25 mouse cellular contexts compared by ENCODE assay signal in genomic region chr2:102704781-102705180, GRCm38 (mm10). TPM values are rescaled to one million over a fixed set of nuclear protein-coding genes. Genes with fewer than 3 reads are reported as not detected.
DNase-seq lines count a peak whose midpoint lies in the region; ATAC-seq lines count a peak whose summit lies in the region.
"Had no signal": no experiment of that assay in that cellular context is flagged by ENCODE, and none has a peak within 500 bp of the region (broad histone marks: within the 10 kb centered on the region; RNA-seq: fewer than 3 reads in every experiment).

No protein-coding gene starts in this region.

- no peaks in the 10 kb centered on the region for H3K27me3 ChIP-seq in midbrain, embryonic 15.5 days (replicated peaks)
- H3K27me3 ChIP-seq: heart, embryonic 12.5 days; lung, embryonic 15.5 days; midbrain, embryonic 13.5 days; neural tube, embryonic 12.5 days had no signal

- no peak overlapping the region for H3K4me2 ChIP-seq in midbrain, embryonic 15.5 days
- H3K4me2 ChIP-seq: heart, embryonic 12.5 days; limb, embryonic 15.5 days; lung, embryonic 15.5 days; midbrain, embryonic 13.5 days; neural tube, embryonic 12.5 days had no signal

- ATAC-seq in midbrain, embryonic 15.5 days (replicated peaks): no peak
- ATAC-seq: forebrain, embryonic 16.5 days; intestine, postnatal 0 days; midbrain, embryonic 13.5 days had no signal

- H3K9me3 ChIP-seq in midbrain, embryonic 15.5 days: no peaks in the 10 kb centered on the region
- H3K9me3 ChIP-seq: embryonic facial prominence, embryonic 10.5 days; heart, embryonic 12.5 days; limb, embryonic 15.5 days; lung, embryonic 15.5 days; megakaryocyte, embryonic 14.5 days; midbrain, embryonic 13.5 days; neural tube, embryonic 12.5 days had no signal

- peak; percentile 22 for DNase-seq in heart, adult 11 months
- DNase-seq in heart, adult 9 months (ENCODE audit: low spot score in 2 of 2): no peak
- DNase-seq in left cerebral cortex, adult 9 months (ENCODE audit: low spot score in 2 of 2): peak; percentile 42 to 80
- no peak for DNase-seq in left cerebral cortex, adult 11 months (ENCODE audit: low spot score)
- DNase-seq in layer of hippocampus, postnatal 36 days: peak; percentile 30 to 44
- no peak for DNase-seq in neural tube, embryonic 10.5 days (ENCODE audit: extremely low spot score, low spot score)
- DNase-seq: adrenal gland, postnatal 25 days; cerebellum, adult 9-11 months; gastrocnemius, postnatal 10 days; heart, postnatal 10 days; kidney, postnatal 25 days; lung, postnatal 36 days had no signal

- H3K4me3 ChIP-seq in midbrain, embryonic 15.5 days: no peak overlapping the region
- H3K4me3 ChIP-seq: embryonic facial prominence, embryonic 10.5 days; heart, embryonic 12.5 days; limb, embryonic 15.5 days; lung, embryonic 15.5 days; megakaryocyte, embryonic 14.5 days; midbrain, embryonic 13.5 days; neural tube, embryonic 12.5 days had no signal

- no peak overlapping the region for H3K9ac ChIP-seq in midbrain, embryonic 15.5 days
- H3K9ac ChIP-seq: heart, embryonic 12.5 days; limb, embryonic 15.5 days; liver, embryonic 14.5 days; lung, embryonic 15.5 days; midbrain, embryonic 13.5 days; neural tube, embryonic 12.5 days had no signal

- no peak overlapping the region for H3K27ac ChIP-seq in midbrain, embryonic 15.5 days
- H3K27ac ChIP-seq: embryonic facial prominence, embryonic 10.5 days; limb, embryonic 15.5 days; liver, embryonic 14.5 days; lung, embryonic 15.5 days; midbrain, embryonic 13.5 days; neural tube, embryonic 12.5 days had no signal

- no peaks in the 10 kb centered on the region for H3K36me3 ChIP-seq in midbrain, embryonic 15.5 days (replicated peaks)
- H3K36me3 ChIP-seq: embryonic facial prominence, embryonic 10.5 days; heart, embryonic 12.5 days; limb, embryonic 15.5 days; lung, embryonic 15.5 days; midbrain, embryonic 13.5 days; neural tube, embryonic 12.5 days had no signal

- 81% methylated on average over 1 of the region's 1 CpGs for WGBS in midbrain, embryonic 15.5 days

- H3K4me1 ChIP-seq in midbrain, embryonic 15.5 days: no peaks in the 10 kb centered on the region
- H3K4me1 ChIP-seq: embryonic facial prominence, embryonic 10.5 days; heart, embryonic 12.5 days; limb, embryonic 15.5 days; lung, embryonic 15.5 days; megakaryocyte, embryonic 14.5 days; midbrain, embryonic 13.5 days; neural tube, embryonic 12.5 days had no signal

RNA-seq across cellular contexts. Expression of gene Slc1a2, which starts 46.3 kb away (rescaled TPM):
- total RNA-seq in layer of hippocampus, postnatal 36 days (2021): 1,000 to 10,000 TPM; 1,671 to 1,869 TPM
- 17.1 and 18.9 TPM in 2 replicates for polyA plus RNA-seq in midbrain, embryonic 15.5 days (2015; fragmentation: Nextera tagmentation; extraction: Ambion mirVana)
- total RNA-seq: common myeloid progenitor, adult 5-6 weeks; granulocyte monocyte progenitor cell, adult 5-6 weeks had no signal

Comparison
In these comparisons a context has a peak if more than half of its experiments do, and no peak if none do; other contexts are left out.
1. DNase-seq: peak in heart, adult 11 months (single experiment), left cerebral cortex, adult 9 months (2 of 2) and layer of hippocampus, postnatal 36 days (2 of 2); none in heart, adult 9 months (0 of 2), left cerebral cortex, adult 11 months (single experiment) and neural tube, embryonic 10.5 days (single experiment).